ENCODE assay signal across 16 mouse cellular contexts in genomic region chr1:38513970-38514633, GRCm38 (mm10).
A peak's percentile ranks its signal among the peaks of the same experiment; 100 is the strongest.
DNase-seq lines count a peak whose midpoint lies in the region; ATAC-seq and TF ChIP-seq lines count a peak whose summit lies in the region.
"Had no signal": no experiment of that assay in that cellular context is flagged by ENCODE, and none has a peak within 500 bp of the region (broad histone marks: within the 10 kb centered on the region; RNA-seq: fewer than 3 reads in every experiment).

No protein-coding gene starts in this region.

- TF ChIP-seq CTCF in liver, adult 2 months (IDR thresholded peaks at IDR 0.05; ENCODE audit: low read depth, low read length): no peak

- H3K4me2 ChIP-seq in heart, embryonic 12.5 days: no peak overlapping the region
- H3K4me2 ChIP-seq in liver, embryonic 11.5 days: no peak overlapping the region
- no peak overlapping the region for H3K4me2 ChIP-seq in neural tube, embryonic 14.5 days (ENCODE audit: low read depth, low read length)
- H3K4me2 ChIP-seq: forebrain, embryonic 12.5 days; stomach, embryonic 15.5 days had no signal

- DNase-seq in heart, postnatal 14 days: no peak
- peak; percentile 2 for DNase-seq in liver, adult 2 months (ENCODE audit: extremely low read depth, low read depth, low spot score)
- DNase-seq in liver, embryonic 11.5 days (ENCODE audit: low spot score): no peak
- peak; percentile 45 for DNase-seq in embryo, embryonic 9.5 days (ENCODE audit: extremely low spot score)
- no peak for DNase-seq in ovary, postnatal 36 days (ENCODE audit: low spot score)
- DNase-seq: adrenal gland, postnatal 36 days; cerebellum, adult 9-11 months; kidney, adult 9 months; kidney, postnatal 36 days; lung, adult 18-20 months; right cerebral cortex, postnatal 14 days had no signal

- TF ChIP-seq POLR2A in liver, adult 2 months (IDR thresholded peaks at IDR 0.05; ENCODE audit: extremely low read depth, insufficient read depth, low read length): no peak

- H3K36me3 ChIP-seq in heart, embryonic 12.5 days: no peaks in the 10 kb centered on the region
- H3K36me3 ChIP-seq in liver, adult 2 months (ENCODE audit: control insufficient read depth, insufficient read depth, low read length): no peaks in the 10 kb centered on the region
- H3K36me3 ChIP-seq in liver, embryonic 11.5 days (ENCODE audit: control insufficient read depth, insufficient read depth, low read length): no peaks in the 10 kb centered on the region
- no peaks in the 10 kb centered on the region for H3K36me3 ChIP-seq in neural tube, embryonic 14.5 days (ENCODE audit: control insufficient read depth, insufficient read depth, low read length)
- H3K36me3 ChIP-seq: forebrain, embryonic 12.5 days; limb, embryonic 13.5 days; stomach, embryonic 15.5 days had no signal

- H3K9ac ChIP-seq in heart, embryonic 12.5 days: no peak overlapping the region
- no peak overlapping the region for H3K9ac ChIP-seq in liver, adult 2 months (ENCODE audit: low read depth, low read length)
- no peak overlapping the region for H3K9ac ChIP-seq in liver, embryonic 11.5 days (ENCODE audit: low read depth, low read length)
- no peak overlapping the region for H3K9ac ChIP-seq in neural tube, embryonic 14.5 days (replicated peaks; ENCODE audit: low read depth, low read length)
- H3K9ac ChIP-seq: forebrain, embryonic 12.5 days; limb, embryonic 13.5 days; stomach, embryonic 15.5 days had no signal

- peak overlapping the region; percentile 56 for H3K27ac ChIP-seq in heart, embryonic 12.5 days (ENCODE audit: poor library complexity, severe bottlenecking)
- H3K27ac ChIP-seq in liver, adult 2 months (replicated peaks; ENCODE audit: insufficient read depth, low read depth, low read length): no peak overlapping the region
- no peak overlapping the region for H3K27ac ChIP-seq in liver, embryonic 11.5 days (ENCODE audit: low read depth, low read length)
- H3K27ac ChIP-seq in neural tube, embryonic 14.5 days (ENCODE audit: low read depth, low read length): 0 out of 2 replicates have a peak overlapping the region, but pooled peaks have one; percentile 10
- H3K27ac ChIP-seq: forebrain, embryonic 12.5 days; stomach, embryonic 15.5 days had no signal

- no peak for ATAC-seq in heart, embryonic 12.5 days (ENCODE audit: insufficient number of reproducible peaks, low FRiP score)
- ATAC-seq in liver, embryonic 11.5 days (replicated peaks; ENCODE audit: low FRiP score): no peak
- no peak for ATAC-seq in neural tube, embryonic 14.5 days (ENCODE audit: low read depth)

- no peaks in the 10 kb centered on the region for H3K79me2 ChIP-seq in liver, adult 2 months (ENCODE audit: control insufficient read depth, insufficient read depth, low read length)

- peaks cover 41% of the 10 kb centered on the region for H3K4me1 ChIP-seq in heart, embryonic 12.5 days (replicated peaks)
- H3K4me1 ChIP-seq in liver, adult 2 months (ENCODE audit: control insufficient read depth, insufficient read depth, low read length): no peaks in the 10 kb centered on the region
- peaks cover 2% of the 10 kb centered on the region; the same call in 1 of the 2 replicates for H3K4me1 ChIP-seq in liver, embryonic 11.5 days (replicated peaks; ENCODE audit: control insufficient read depth, insufficient read depth, low read length)
- H3K4me1 ChIP-seq in neural tube, embryonic 14.5 days (ENCODE audit: control insufficient read depth, insufficient read depth, low read length): peaks cover 38% of the 10 kb centered on the region

- H3K9me3 ChIP-seq in heart, embryonic 12.5 days (replicated peaks): no peaks in the 10 kb centered on the region
- no peaks in the 10 kb centered on the region for H3K9me3 ChIP-seq in liver, embryonic 11.5 days (ENCODE audit: control insufficient read depth, low read length)
- no peaks in the 10 kb centered on the region for H3K9me3 ChIP-seq in neural tube, embryonic 14.5 days (ENCODE audit: control insufficient read depth, low read length)
- H3K9me3 ChIP-seq: forebrain, embryonic 12.5 days; limb, embryonic 13.5 days; stomach, embryonic 15.5 days had no signal

- no peak overlapping the region for H3K4me3 ChIP-seq in heart, embryonic 12.5 days
- H3K4me3 ChIP-seq in liver, adult 2 months (ENCODE audit: insufficient read depth, low read depth, low read length): no peak overlapping the region
- H3K4me3 ChIP-seq in liver, embryonic 11.5 days (ENCODE audit: low read depth, low read length): no peak overlapping the region
- H3K4me3 ChIP-seq in neural tube, embryonic 14.5 days (ENCODE audit: low read depth, low read length): no peak overlapping the region
- H3K4me3 ChIP-seq: forebrain, embryonic 12.5 days; limb, embryonic 13.5 days; stomach, embryonic 15.5 days had no signal

- 85% methylated on average over 12 of the region's 12 CpGs for WGBS in heart, embryonic 12.5 days
- 55% methylated on average over 12 of the region's 12 CpGs for WGBS in liver, adult 2 months
- WGBS in liver, embryonic 11.5 days: 82% methylated on average over 12 of the region's 12 CpGs
- WGBS in neural tube, embryonic 14.5 days: 44% methylated on average over 12 of the region's 12 CpGs

- intact Hi-C loops in heart, postnatal 14 days (cut with DNase I): no loop called here

- H3K27me3 ChIP-seq in heart, embryonic 12.5 days (replicated peaks): no peaks in the 10 kb centered on the region
- H3K27me3 ChIP-seq in liver, adult 2 months (ENCODE audit: control insufficient read depth, insufficient read depth, low read length): no peaks in the 10 kb centered on the region
- no peaks in the 10 kb centered on the region for H3K27me3 ChIP-seq in liver, embryonic 11.5 days (replicated peaks; ENCODE audit: control insufficient read depth, insufficient read depth, low read length)
- no peaks in the 10 kb centered on the region for H3K27me3 ChIP-seq in neural tube, embryonic 14.5 days (ENCODE audit: control insufficient read depth, insufficient read depth, low read length)
- H3K27me3 ChIP-seq: forebrain, embryonic 12.5 days; stomach, embryonic 15.5 days had no signal

Comparison
In these comparisons a context has a peak if more than half of its experiments do, and no peak if none do; other contexts are left out.
1. DNase-seq: peak in liver, adult 2 months (single experiment) and embryo, embryonic 9.5 days (single experiment); none in heart, postnatal 14 days (0 of 2), liver, embryonic 11.5 days (single experiment) and ovary, postnatal 36 days (single experiment).
2. H3K27ac ChIP-seq: peak in heart, embryonic 12.5 days (single experiment) and neural tube, embryonic 14.5 days (single experiment); none in liver, adult 2 months (single experiment) and liver, embryonic 11.5 days (single experiment).